Mouse (Mus musculus): ENCODE measurements around the gene Cyb5r4.
"Not testable (repeated sequence)": the region's sequence is repeated elsewhere in the genome, so short reads cannot be mapped to it uniquely, and the experiment has no call there.

Gene Cyb5r4

DNA sequence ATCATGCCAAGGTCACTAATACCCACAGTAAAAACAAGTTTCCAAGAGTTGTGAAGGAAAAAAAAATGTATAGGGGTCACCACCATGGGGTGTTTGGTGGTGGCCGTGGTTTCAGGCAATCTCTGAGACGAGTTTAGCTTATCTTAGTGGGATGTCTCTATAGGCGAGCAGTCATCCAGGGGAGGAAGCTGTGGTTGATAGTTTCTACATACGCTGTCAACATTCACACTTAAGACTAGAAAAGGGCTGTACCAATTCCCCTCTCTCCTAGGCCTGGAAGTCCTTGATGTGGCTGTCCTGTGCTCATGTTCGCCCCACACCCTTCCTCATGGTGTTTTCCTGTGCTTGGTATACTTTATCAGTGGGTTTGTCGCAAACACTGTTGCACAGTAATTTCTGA lies 4.0 kb downstream of the Cyb5r4 start:
- peak; percentile 10 for DNase-seq (ENCODE audit: low spot score)

GRCm38 (mm10) chr9:87027423-87028084 lies 5.7 kb downstream of the Cyb5r4 start:
- DNase-seq (ENCODE audit: low spot score): peak; percentile 45

DNA sequence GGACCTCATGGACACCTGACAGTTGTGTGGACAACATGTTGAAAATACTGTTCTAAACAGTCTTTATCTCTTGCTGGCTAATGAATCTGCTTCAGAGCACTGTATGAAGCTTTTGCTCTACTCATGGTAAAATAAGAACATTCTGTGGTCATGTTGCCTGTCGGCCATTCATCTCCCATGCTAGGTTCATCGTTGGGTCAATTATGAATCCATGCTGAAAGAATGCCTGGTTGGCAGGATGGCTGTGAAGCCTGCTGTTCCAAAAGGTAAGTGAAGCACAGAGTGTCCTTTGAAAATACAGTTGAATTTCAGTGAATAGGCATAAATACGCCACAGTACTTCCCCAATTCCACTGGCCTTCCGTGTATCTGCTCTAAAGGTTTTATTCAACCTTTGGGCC lies 10.4 kb downstream of the Cyb5r4 start:
- DNase-seq (ENCODE audit: low spot score): no peak

DNA sequence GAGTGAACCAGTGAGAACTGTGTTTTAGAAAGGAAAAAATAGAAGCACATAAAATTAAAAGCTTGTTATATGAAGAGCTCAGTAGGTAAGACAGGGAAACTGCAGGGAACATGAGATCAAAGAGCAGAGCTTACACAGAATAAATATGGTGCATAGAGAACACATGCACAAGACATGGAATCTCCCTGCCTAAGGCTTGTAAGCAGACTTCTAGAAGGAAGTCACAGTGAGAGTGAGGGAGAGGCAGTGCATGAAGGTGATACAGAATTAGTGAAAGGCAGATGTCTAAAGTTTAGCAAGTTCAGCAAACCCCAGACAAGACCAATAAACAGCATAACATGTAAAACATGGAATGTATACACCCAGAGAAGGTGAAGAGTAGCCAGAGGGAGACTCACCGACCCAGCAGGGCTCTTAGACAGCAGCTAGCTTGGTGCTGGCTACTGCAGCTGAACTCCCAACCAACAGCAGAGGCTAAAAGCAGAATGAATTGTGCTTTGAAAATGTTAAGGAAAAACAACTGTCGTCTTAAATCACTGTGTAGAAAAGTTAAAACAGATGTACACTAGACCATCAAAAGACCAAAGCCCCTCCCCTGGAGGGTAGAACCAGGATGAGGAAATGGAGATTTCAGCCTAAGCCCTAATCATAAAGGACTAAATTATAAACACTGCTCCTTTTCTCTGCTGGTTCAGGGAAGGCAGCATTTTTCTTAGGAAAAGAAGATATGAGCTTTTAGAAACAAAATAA lies 13.2 kb downstream of the Cyb5r4 start:
- DNase-seq (ENCODE audit: low spot score): no peak

- peak; percentile 23 for DNase-seq (ENCODE audit: low spot score)
Measured at GRCm38 (mm10) chr9:87049425-87049824, 27.6 kb downstream of the Cyb5r4 start.

- no peak for DNase-seq (ENCODE audit: low spot score)
Measured at GRCm38 (mm10) chr9:87055547-87056235, 33.9 kb downstream of the Cyb5r4 start.

GRCm38 (mm10) chr9:87062337-87062736 lies 40.5 kb downstream of the Cyb5r4 start:
- no peak for DNase-seq (ENCODE audit: low spot score)

DNA sequence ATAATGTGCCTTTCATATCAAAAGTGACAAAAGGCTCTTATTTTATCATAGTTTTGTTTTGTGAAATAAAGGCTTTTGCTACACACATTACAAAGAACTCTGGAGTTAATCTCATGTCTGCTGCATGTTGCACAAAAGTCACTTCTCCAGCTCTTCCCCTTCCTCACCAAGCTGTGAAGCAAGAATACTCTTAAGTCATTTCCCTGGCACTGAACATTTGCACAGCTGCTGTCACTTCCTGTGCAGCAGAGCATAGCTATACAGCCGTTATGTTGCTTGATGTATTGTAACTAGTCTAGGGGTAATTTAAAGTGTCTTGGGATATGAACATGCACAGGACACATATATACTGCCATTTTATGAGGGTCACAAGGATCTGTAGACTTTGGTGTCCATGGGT lies 46.3 kb downstream of the Cyb5r4 start:
- DNase-seq (ENCODE audit: low spot score): no peak

GRCm38 (mm10) chr9:87071566-87071965 lies 49.8 kb downstream of the Cyb5r4 start:
- DNase-seq (ENCODE audit: low spot score): not testable (repeated sequence)

GRCm38 (mm10) chr9:87077919-87078318 lies 56.1 kb downstream of the Cyb5r4 start:
- no peak for DNase-seq (ENCODE audit: low spot score)

- no peak for DNase-seq (ENCODE audit: low spot score)
Measured at GRCm38 (mm10) chr9:87079511-87079910, 57.7 kb downstream of the Cyb5r4 start.

- no peak for DNase-seq (ENCODE audit: low spot score)
Measured at GRCm38 (mm10) chr9:87086991-87087390, 65.2 kb downstream of the Cyb5r4 start.

DNA sequence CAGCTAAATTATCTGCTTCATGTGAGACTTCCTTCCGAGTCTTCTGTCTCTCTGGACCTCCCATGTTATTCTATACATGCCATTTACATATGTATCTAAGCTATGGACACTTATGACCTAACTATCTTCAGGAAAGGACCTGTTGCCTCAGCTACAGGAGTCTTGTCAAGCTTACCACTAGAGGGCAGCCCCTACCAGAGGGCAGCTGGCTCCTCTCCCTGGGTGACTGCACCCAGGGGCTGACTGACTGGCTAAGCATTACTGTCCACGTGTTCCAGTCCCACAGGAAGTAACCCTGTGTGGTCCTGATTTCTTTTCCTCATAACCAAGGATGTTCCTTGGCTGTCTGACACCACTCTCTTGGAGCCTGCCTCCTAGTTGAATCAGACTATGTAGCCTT lies 76.2 kb downstream of the Cyb5r4 start:
- DNase-seq (ENCODE audit: low spot score): peak; percentile 23

GRCm38 (mm10) chr9:87115019-87115418 lies 93.2 kb downstream of the Cyb5r4 start:
- no peak for DNase-seq (ENCODE audit: low spot score)

DNA sequence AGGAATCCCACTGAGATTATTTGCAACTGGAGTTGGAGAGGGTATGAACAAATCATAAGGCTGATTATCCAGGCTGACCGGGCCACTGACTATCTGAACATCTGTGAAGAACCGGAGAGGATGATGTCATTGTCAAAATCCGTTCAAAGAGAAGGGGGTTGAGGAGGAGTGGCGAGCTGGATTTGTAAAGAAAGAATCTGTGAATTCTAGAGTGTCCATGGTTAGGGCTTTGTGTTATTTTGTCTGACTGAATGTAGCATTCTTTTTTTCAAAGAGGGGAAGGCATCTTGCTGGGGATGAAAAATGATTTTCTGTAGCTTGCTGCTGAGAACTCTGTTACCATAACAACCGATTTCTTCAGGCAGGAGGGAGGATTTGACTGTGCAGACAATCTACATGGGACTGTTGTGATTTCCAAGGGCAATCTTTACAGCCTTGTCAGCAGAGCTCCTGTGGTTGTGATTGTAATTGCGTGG lies 93.7 kb downstream of the Cyb5r4 start:
- DNase-seq (ENCODE audit: low spot score): no peak

- no peak for DNase-seq (ENCODE audit: low spot score)
Measured at GRCm38 (mm10) chr9:87115978-87116377, 94.2 kb downstream of the Cyb5r4 start.

- no peak for DNase-seq (ENCODE audit: low spot score)
Measured at GRCm38 (mm10) chr9:87118996-87119395, 97.2 kb downstream of the Cyb5r4 start.

GRCm38 (mm10) chr9:87121956-87122493 lies 100.2 kb downstream of the Cyb5r4 start:
- no peak for DNase-seq (ENCODE audit: low spot score)

- not testable (repeated sequence) for DNase-seq (ENCODE audit: low spot score)
Measured at GRCm38 (mm10) chr9:87127046-87127445, 105.2 kb downstream of the Cyb5r4 start.

All from lung, postnatal 25 days (tissue).